Mouse (Mus musculus) granulocyte monocyte progenitor cell, adult 5-6 weeks (primary cell): ENCODE measurements at regions not wholly inside any gene's neighbourhood (a gene's known extent, or its start where the extent isn't known, plus 50 kb on each side); places are given as distances from the start of the nearest gene placed in this dataset.

ENCODE experiments used
- ATAC-seq: replicated peaks from 2 replicates; pipeline ENCODE4 v1.8.0; 2016; ENCODE audit warnings: mild to moderate bottlenecking, moderate TSS enrichment, inconsistent platforms; ENCODE audit not compliant: poor library complexity, severe bottlenecking

DNA sequence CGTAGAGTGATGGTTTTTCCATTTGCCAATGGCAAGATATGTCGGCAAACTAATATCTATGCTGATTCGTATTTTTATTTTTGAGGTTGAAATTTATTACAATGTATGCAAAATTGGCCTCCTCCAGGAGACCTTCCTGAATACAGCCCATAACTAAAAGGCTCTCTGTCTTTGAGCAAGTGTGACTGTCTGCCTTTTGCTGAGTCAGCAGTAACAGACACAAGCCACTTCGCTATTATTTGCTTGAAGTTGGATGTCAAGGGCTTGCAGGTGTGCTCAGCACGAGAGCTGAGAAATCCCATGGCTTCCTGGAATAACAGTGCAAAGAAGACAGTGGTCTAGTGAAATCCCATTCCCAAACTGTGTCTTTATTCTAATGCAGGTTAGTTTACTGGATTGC, 56.9 kb downstream of the Dmrt2 start:
- ATAC-seq = no peak

DNA sequence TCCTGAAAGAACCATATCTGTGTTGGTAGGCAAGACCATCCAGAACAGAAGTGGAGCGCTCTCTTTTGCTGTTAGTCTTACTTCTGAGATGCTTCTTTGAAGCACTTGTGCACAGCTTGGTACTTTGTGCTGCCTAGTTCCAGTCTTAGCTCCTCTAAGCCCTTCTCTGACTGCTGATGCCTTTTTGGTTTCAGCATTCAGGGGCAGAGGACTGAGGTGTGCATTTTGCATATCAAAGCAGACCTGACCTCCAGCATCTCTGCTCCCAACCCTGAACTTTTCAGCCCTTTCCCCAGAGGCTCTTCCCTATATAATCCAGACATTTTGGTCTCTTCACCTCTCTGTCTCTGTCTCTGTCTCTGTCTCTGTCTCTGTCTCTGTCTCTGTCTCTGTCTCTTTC, 57.4 kb downstream of the Dmrt2 start:
- no peak for ATAC-seq

DNA sequence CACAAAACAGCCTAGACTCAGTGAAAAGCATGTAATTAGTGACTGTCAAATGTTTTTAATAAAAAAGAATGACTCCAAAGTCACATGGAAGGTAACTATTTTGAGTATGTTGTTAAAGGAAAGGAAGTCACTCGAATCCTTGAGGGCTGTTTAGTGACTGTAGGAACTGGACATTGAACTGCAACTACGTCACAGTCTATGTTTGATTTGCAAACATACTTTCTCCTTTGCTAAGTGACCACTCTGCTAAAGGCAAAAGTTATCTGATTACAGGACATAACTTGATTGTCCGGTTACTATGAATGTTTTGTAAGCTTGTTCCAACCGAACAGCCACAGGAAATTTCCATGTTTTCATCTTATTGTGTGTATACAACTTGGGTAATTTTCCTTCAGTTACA, 106.2 kb downstream of the Dmrt2 start:
- ATAC-seq = no peak

DNA sequence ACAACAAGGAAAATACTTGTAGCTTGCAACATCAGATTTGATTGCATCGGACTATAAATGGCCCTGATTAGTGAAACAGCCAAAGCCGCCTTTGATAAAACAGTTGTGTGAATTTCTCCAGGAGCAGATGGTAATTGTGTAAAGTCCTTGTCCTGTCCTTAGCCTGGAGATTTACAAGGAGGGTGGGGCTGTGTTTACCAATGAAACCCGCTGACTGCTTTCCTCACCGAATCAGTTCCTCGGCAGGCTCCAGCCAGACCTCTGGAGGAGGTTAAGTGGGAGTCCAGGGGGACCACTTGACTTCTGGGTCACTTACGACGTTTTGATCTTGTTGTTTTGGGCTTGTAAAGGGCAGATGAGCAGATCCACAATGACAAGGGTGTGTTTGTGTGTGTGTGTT, 107.1 kb downstream of the Dmrt2 start:
- ATAC-seq = no peak

DNA sequence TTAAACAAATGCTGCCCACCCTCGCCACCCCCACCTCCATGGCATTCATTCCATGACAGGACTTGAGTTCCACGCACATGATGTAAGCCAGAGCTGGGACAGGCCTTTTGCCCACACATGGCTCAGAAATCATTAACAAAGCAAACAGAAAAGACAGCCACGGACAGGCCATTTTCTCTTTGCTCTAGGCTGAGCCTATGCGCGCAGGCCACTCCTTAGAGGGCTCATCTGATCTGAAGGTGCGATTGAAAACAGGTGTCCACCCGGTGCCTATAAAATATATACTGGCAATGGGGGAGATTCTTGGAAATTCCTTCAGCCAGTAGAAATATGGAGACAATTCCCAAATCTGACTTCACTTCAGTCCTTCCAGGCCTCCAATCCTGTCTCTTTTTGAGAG, 109.1 kb downstream of the Dmrt2 start:
- ATAC-seq = no peak

DNA sequence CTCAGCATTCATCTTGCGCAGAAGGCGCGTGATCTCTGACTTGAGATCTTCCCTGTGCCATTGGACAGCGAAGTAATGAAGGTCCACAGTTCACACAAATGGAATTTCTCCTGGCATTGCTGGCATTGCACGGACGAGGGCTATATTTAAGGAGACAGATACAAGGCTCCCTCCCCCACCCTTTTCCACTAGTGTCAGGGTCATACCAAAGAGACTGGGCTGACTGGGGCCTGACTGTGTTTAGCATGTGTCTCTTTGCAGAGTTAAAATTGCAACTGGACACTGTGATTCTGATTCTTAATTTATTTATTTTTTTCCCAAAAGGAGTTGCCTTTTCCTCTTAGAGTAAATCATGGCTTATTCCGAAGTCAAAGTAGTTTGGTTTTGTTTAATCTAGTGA, 130.5 kb downstream of the Dmrt2 start:
- ATAC-seq = no peak

DNA sequence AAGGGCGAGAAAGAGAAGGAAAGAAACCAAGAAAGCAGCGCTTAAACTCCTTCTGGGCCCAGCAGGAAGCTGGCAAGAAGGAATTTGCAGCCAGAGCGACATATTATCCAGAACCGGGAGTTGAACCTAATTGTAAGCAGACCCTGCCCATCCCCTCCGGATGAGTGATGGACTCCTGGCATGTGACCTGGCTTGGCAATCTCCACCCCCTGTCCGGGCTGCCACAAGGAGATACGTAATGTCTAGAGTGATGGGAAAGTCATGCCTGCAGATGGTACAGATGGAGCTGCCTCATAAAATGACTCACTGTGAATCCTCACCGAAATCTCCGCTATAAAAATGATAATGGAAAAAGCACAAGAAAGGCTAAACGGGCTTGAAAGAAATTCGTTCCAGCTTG, 133.1 kb downstream of the Dmrt2 start:
- ATAC-seq = no peak

DNA sequence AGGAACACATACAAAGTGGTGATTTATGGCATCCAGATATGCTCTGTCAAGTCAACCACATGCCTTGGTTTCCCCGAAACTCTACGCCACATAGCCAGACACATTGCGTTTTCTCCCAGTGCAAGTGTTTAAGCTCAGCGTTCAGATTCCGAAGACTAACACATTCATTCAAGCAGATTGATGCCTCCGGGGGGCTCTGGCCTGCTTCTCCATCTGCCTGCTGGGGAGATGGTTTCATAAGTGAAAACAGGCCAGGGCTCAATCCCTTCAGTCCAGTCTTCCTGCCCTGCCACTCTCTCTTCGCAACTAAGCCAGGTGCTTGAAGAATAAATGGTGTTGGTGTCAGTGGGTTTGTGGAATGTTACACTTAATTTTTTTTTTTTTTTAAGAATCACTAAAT, 141.4 kb downstream of the Dmrt2 start:
- ATAC-seq = no peak

DNA sequence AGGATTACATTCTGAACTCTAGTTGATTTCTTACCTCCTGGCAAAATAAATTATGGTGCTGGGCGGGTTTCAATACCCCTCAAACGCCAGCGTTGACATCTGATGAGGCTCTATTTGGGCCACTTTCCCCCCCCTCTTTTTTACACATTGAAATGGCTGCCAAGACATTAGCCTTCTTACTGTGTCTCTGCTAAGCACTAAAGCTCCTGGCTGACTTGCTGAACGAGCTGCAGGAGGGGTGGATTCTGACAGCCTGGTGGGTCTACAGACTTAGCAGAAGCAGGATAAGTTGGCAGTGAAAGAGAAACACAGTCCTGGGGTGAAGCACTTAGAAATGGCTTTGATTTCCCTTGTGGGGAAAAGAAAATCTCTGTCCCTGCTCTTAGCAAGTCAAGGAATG, 172.9 kb downstream of the Dmrt2 start:
- ATAC-seq = no peak

DNA sequence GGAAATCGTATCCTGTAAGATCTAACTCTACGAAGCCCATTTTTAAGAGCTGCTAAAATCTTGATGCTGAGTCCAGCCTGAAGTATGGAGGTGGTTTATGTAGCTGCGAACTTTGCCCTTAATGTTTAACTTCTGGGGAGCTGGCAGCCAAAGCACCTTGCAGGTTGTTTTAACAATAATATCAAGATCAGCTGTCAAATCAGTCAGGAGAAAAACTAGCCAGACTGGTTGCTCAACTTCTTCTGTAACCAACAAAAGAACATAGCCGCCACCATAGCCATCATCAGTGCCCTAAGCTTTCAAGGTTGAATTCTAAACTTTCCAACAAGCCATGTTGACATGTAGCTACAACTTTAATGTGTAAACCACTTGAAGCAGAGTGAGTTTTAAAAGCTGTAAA, 184.1 kb downstream of the Dmrt2 start:
- ATAC-seq = no peak

DNA sequence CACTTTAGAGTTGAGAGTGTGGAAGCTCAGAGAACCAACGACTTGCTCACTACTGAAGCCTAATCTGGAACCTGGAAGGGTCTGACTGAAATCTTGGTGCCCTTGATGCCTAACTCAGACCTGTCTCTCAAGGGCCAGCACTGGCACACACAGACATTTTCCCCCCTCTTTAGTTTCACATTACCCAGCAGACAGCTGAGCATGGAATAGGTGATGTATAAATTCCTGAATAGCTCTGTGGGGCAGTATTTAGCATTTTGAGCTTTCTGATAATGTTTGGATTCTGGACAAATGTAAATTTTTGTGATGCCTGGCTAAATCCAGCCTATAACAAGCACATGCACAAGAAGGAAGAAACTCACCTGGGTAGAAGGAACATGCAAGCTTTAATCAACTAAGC, 191.1 kb downstream of the Dmrt2 start:
- ATAC-seq = no peak

DNA sequence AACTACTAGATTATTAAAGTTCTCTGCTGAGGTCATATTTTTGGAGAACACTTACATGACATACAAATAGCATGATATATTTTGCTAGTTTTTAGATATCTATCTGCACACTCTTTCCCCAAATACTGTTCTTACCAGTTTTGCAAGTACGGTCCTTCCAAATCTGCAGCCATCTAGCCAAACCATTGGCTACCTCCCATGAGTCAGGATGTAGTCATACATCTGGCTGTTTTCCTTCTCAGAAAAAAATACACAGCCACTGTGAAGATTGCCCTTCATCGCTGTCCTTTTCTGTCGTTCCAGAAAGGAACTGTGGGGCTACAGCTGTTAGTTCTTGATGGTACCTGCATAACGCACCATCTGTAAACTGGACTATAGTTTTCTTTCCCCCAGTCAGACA, 234.5 kb downstream of the Dmrt2 start:
- ATAC-seq = no peak

DNA sequence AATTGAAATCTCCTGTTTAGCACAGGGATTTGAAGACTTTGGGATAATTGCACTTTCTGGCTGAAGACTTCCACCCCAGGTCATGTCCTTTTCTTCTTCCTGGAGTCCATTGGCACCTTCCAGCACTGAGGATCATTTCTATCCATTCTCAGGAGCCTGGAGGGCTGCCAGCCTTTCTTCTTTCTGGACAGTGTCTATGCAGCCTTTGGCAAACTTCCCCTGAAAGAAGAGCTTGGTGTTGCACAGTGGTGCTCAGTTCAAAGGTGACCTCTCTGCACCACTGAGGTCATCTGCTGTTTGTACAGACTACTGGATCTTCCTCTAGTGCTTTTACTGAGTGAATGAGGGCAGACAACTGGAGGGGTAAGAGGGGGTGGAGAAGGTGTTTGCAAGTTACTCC, 249.8 kb downstream of the Dmrt2 start:
- ATAC-seq = no peak

DNA sequence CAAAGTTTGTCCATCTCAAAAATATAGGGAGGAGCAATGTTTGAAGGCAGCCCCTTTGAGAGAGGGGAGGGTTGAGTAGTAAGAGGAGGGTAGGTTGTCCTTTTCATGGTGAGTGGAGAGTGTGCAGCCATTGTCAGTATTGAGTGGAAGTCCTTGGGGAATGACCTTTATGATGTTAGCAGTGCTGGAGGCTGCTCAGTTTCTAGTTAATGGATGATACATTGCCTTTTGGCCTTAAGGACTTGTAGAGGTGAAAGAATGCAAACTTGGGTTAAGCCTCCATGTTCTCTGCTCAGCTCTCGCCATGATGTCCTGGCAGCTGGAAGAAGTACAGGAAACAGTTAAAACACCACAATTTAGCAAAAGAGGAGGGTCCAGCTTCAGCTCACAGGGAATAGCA, 250.6 kb downstream of the Dmrt2 start:
- no peak for ATAC-seq

DNA sequence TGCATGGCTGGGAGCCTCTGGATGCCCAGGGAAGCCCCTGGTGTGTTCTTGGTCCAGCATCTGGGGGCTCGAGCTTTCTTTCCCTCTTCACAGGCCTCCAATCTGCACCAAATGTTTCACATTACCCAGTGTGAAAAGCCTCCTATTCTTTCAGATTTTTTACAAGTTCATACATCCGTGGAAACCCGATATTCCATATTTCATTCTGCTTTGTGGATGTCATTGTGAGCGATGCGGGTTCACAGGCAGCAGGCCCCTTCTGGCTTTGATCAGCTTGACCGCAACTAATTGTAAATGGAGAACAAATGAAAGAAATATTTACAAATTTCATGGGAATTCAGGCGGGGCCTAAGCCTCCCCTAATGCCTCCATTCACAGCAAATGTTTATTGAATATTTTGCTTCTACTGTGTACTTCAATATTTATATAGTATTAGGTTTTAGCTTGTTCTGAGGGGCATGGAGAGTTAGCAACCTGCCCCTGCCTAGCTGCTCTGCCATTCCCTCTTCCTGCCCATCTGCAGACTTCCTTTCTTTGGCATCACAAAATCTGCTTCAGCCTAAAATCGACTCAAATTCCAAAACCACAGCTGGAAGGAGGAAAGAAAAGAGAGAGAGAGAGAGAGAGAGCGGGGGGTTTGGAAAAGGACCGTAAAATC, 251.6 kb downstream of the Dmrt2 start:
- ATAC-seq = no peak

DNA sequence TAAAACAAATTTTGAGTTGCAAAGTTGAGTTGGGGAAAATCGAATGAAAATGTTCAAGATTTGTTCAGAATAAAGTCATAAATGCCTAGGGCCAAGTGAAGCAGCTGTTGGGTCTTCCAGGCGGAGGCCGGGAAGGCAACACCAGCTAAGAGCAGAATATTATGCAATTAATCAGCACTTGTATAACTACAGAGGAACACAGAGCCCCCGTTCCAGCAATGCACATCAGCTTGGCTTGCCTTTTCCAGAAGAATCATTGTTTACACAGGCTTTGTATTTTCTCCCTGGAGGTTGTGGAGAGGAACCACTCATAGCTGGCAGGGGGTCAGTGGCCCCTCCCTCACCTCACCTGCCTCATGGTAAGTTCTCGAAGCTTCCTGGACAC, 252.2 kb downstream of the Dmrt2 start:
- no peak for ATAC-seq

DNA sequence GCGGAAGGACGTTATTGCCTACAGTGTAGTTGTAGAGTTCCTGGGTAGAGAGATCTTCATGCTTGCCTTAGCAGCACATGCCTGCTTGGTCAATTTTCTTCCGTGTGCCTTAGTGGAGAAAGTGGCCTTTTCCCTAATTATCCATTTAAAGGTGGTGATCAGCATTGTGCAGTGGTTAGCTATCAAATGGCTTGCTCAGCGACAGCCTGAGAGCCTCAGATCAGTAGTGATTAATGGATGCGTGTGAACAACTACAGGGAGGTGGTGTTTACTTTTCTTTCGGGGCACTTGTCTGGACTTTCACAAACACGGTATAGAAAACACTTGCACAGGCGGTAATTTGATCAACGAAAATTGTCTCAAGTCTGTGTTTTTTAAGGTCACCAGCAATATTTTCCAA, 255.0 kb downstream of the Dmrt2 start:
- ATAC-seq = no peak

DNA sequence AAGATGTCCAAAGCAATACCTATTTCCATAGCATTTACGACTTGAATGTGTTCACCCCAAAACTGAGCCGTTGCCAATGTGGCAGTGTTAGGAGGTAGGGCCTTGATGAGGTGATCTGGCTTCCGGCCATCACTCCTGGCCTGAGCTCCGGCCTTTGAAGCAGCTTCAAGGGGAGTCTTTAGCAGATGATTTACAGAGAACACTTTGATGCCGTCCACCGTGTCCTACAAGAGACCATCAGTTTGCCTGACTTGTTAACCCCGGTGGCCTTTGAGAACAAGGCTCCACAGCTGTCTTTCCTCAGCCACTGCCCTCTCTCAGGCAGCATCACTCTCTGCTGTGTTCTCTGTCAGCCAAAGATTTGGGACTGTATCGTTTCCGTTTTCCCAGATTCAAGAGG, 265.1 kb downstream of the Dmrt2 start:
- no peak for ATAC-seq

DNA sequence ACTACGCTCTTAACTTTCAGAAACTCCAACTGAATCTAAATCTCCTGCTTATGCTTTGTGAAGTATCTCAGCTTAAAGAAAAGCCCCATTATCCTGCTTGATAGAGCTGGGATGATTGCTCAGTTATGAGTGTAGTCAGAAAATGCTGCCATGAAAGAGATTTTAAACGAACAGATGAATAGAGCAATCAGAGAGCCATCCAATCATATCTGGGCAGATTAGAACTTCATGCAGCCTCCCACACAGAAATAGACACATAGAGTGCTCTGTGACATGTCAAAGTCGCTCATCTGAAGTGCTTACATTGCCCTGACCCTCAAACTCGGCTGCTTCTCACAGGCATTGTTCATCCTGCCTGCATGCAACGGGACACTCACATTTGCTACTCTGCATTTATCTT, 299.0 kb downstream of the Dmrt2 start:
- no peak for ATAC-seq

DNA sequence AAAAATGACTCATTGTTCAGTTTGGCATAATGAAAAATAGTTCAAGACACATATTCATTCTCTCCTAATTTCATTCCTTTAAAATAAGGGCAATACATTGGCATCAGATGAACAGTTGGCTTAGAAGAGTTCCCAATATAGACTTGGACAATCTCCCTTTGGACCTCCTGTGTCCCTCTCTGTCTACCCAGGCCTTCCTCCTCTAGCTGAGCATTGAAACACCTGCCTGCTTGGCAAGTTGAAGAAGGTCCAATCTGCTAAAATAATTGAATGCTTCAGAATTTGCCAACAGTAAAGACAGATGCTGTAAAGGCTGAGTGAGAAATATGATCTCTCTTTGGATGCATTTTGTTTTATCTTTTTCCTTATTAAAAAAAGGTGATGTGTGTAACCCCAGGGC, 303.0 kb downstream of the Dmrt2 start:
- ATAC-seq = no peak

DNA sequence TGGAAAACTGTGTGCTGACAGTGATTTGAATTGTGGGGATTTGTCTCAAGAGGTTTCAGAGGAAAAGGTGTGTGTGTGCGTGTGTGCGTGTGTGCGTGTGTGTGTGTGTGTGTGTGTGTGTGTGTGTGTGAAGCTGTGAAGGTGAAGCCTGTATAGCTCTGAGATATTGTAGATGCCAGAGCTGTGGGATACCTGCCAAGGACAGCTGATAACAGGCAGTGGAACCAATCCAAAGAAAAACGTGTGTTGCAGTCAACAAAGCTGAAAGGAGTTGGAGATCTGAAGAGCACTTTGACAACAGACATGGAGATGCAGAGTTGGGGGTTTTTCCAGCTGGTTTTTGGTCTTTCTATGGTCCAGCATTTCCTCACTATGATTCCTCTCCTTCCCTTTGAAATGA, 308.1 kb downstream of the Dmrt2 start:
- no peak for ATAC-seq

DNA sequence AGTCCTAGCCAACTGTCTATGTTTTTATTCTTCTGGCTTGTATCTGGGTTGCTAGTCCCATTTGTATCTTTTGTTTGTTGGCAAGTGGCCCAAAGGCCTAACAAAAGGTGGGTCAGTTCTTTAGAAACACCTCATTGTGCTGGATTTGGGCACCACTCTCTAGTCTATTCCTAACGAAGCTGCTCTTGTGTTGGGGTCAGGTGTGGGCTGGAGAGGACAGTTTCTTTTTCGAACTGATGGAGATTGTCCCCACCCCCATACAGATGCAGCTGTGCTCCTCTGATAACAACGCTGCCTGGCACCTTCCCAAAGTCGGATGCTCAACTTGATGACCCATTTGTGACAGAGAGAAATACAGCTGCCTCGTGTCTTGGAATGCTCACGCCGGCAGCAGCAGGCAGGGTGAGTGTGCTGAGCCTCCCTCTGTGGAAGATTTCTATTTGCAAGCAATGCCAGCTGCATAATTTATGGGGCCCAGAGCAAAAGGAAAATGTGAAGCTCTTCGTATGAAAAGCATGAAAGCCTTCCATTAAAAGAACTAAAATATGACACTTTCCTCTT, 342.5 kb downstream of the Dmrt2 start:
- ATAC-seq = no peak

DNA sequence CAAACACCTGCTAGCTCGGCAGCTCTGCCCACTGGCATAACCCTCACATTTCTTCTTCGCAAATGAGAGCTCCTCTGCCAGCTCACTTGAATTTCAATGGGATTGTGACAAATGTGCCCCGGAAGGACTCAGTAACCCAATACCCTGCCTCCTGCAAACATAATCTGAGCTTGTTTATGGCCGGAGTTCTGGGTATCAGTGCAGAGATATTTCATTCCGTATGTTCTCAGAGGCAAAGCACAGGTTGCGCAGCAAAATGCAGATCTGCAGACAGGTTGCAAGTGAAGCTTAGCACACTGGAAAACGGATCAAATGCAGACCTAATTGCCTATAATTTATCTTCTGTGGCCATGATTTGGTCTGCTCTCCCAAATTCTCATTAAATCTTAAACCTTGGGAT, 348.9 kb downstream of the Dmrt2 start:
- no peak for ATAC-seq
